Comparison of ENCODE assay signal across 8 mouse cellular contexts in the genomic region with DNA sequence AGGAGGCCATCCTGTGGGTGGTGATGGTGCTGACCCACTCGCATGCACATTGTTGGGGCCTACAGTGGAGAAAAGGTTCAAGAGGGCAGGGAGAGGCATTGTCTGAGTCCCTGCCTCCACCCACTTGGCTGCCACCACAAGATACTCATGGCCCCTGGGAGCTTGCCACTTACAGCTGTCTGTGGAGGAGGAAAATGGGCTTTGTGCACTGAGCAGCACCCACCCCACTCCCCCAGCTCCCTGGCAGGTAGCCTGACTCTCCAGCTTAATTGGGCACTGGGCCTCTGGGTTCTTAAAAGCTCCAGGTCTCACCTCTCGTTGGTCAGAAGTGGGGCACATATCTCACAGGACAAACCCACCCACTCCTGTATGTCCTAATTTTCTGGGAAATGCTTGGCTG. TPM values are rescaled to one million over a fixed set of nuclear protein-coding genes. Genes with fewer than 3 reads are reported as not detected.
A peak's percentile ranks its signal among the peaks of the same experiment; 100 is the strongest.
DNase-seq lines count a peak whose midpoint lies in the region; ATAC-seq and TF ChIP-seq lines count a peak whose summit lies in the region.

No protein-coding gene starts in this region.

- no peaks in the 10 kb centered on the region for H3K27me3 ChIP-seq in lung, embryonic 14.5 days (ENCODE audit: insufficient read depth, low read length)

- no peak overlapping the region for H3K4me3 ChIP-seq in lung, embryonic 14.5 days (ENCODE audit: low read depth, low read length)
- H3K4me3 ChIP-seq in lung, adult 2 months (replicated peaks; ENCODE audit: extremely low read depth, low read depth, low read length), result no peak overlapping the region
- H3K4me3 ChIP-seq in left cerebral cortex, adult 2 months, result no peak overlapping the region

- H3K4me1 ChIP-seq in lung, embryonic 14.5 days (ENCODE audit: insufficient read depth), result peaks cover 10% of the 10 kb centered on the region
- H3K4me1 ChIP-seq in lung, adult 2 months (ENCODE audit: control insufficient read depth, insufficient read depth, low read length), result no peaks in the 10 kb centered on the region

- peak overlapping the region; percentile 73 for H3K27ac ChIP-seq in lung, embryonic 14.5 days (ENCODE audit: low read depth)
- H3K27ac ChIP-seq in left cerebral cortex, adult 2 months, result no peak overlapping the region

- H3K9me3 ChIP-seq in lung, embryonic 14.5 days (ENCODE audit: low read depth, low read length), result no peaks in the 10 kb centered on the region

- TF ChIP-seq POLR2A in lung, adult 2 months (IDR thresholded peaks at IDR 0.05; ENCODE audit: borderline replicate concordance, extremely low read depth, low read depth, low read length), result no peak

- no peak for ATAC-seq in lung, embryonic 14.5 days (ENCODE audit: insufficient read depth)
- ATAC-seq in inflammation-experienced regulatory T-cells, adult 6 months, result no peak

- no peak overlapping the region for H3K4me2 ChIP-seq in lung, embryonic 14.5 days

- H3K36me3 ChIP-seq in lung, embryonic 14.5 days (ENCODE audit: insufficient read depth), result peaks cover 85% of the 10 kb centered on the region

- DNase-seq in cerebellum, adult 11 months, result peak; percentile 37
- DNase-seq in cerebellum, postnatal 4 days (ENCODE audit: low spot score in 2 of 2), result no peak
- no peak for DNase-seq in lung, embryonic 14.5 days
- DNase-seq in lung, adult 2 months, result no peak
- DNase-seq in left cerebral cortex, adult 2 months (ENCODE audit: extremely low spot score in 1 of 2, low spot score in 2 of 2), result peak; percentile 27 to 48
- peak; percentile 46 for DNase-seq in right cerebral cortex, postnatal 4 days
- DNase-seq in embryo, embryonic 10.5 days (ENCODE audit: low spot score), result no peak

- intact Hi-C loops in left cerebral cortex, adult 2 months (cut with DNase I), result loop anchor here (2.0 to 5.0 kb wide), 3 partner anchors 38 to 69 kb away; no protein-coding TSS in a partner anchor

- H3K9ac ChIP-seq in lung, embryonic 14.5 days, result no peak overlapping the region

- TF ChIP-seq CTCF in lung, embryonic 14.5 days (IDR thresholded peaks at IDR 0.05; ENCODE audit: low read depth), result no peak
- no peak for TF ChIP-seq CTCF in lung, adult 2 months (IDR thresholded peaks at IDR 0.05; ENCODE audit: insufficient read depth, low read length)
- no peak for TF ChIP-seq CTCF in left cerebral cortex, adult 2 months (IDR thresholded peaks at IDR 0.05)

- WGBS in lung, embryonic 14.5 days, result 80% methylated on average over 2 of the region's 2 CpGs
- 44% methylated on average over 2 of the region's 2 CpGs for WGBS in lung, adult 2 months

RNA-seq across cellular contexts. Expression of a gene that starts 54.3 kb away (rescaled TPM):
- not detected in 2 replicates for polyA plus RNA-seq in lung, embryonic 14.5 days (2014; fragmentation: Nextera tagmentation; extraction: Ambion mirVana)
- 3.9 and 4.7 TPM in 2 replicates for polyA plus RNA-seq in lung, adult 2 months (2012; rRNA removed)
- not detected for total RNA-seq in left cerebral cortex, adult 2 months (2021)
- polyA plus RNA-seq in inflammation-experienced regulatory T-cells, adult 6 months (2017; shearing (Covaris generic)), result not detected

Comparison
In these comparisons a context has a peak if more than half of its experiments do, and no peak if none do; other contexts are left out.
1. DNase-seq: peak in cerebellum, adult 11 months (single experiment), left cerebral cortex, adult 2 months (2 of 2) and right cerebral cortex, postnatal 4 days (single experiment); none in cerebellum, postnatal 4 days (0 of 2), lung, embryonic 14.5 days (single experiment), lung, adult 2 months (single experiment) and embryo, embryonic 10.5 days (single experiment).